9 mouse cellular contexts compared by ENCODE assay signal in genomic region chr12:103064944-103065343, GRCm38 (mm10).
DNase-seq lines count a peak whose midpoint lies in the region; ATAC-seq and TF ChIP-seq lines count a peak whose summit lies in the region.
"Had no signal": no experiment of that assay in that cellular context is flagged by ENCODE, and none has a peak within 500 bp of the region (broad histone marks: within the 10 kb centered on the region; RNA-seq: fewer than 3 reads in every experiment).

No protein-coding gene starts in this region.

- DNase-seq in left cerebral cortex, adult 2 months (ENCODE audit: extremely low spot score in 1 of 2, low spot score in 2 of 2): no peak
- DNase-seq in left cerebral cortex, adult 18-20 months (ENCODE audit: low spot score in 2 of 2): no peak
- DNase-seq in MEL-GATA-1-ER (ENCODE audit: extremely low read depth, low read depth): peak; percentile 47
- DNase-seq in induced T-regulatory cell, adult 2 months (ENCODE audit: low read depth): peak; percentile 61
- DNase-seq in right cerebral cortex, postnatal 25 days: no peak
- no peak for DNase-seq in layer of hippocampus, adult 9-10 months (ENCODE audit: low spot score)

- no peak overlapping the region for H3K27ac ChIP-seq in left cerebral cortex, adult 2 months
- H3K27ac ChIP-seq in cortical plate, adult 2 months (ENCODE audit: insufficient read depth, low read length): no peak overlapping the region
- H3K27ac ChIP-seq: liver, embryonic 15.5 days had no signal

- TF ChIP-seq POLR2A in cortical plate, adult 2 months (IDR thresholded peaks at IDR 0.05; ENCODE audit: extremely low read depth, insufficient read depth, low read length): no peak

- no peak overlapping the region for H3K4me3 ChIP-seq in left cerebral cortex, adult 2 months
- H3K4me3 ChIP-seq in cortical plate, adult 2 months (ENCODE audit: insufficient read depth, low read length): no peak overlapping the region
- H3K4me3 ChIP-seq: liver, embryonic 15.5 days had no signal

- H3K4me1 ChIP-seq in cortical plate, adult 2 months (ENCODE audit: control insufficient read depth, insufficient read depth, low read length): peaks cover 5% of the 10 kb centered on the region
- H3K4me1 ChIP-seq: liver, embryonic 15.5 days had no signal

- peak; percentile 82; the same call in 1 of the 2 replicates for ATAC-seq in megakaryocyte-erythroid progenitor cell, adult 5-6 weeks (replicated peaks; ENCODE audit: low FRiP score, low TSS enrichment, poor library complexity, severe bottlenecking)

- peak; percentile 88 for TF ChIP-seq CTCF in left cerebral cortex, adult 2 months (IDR thresholded peaks at IDR 0.05)
- peak; percentile 73 for TF ChIP-seq CTCF in cortical plate, adult 2 months (IDR thresholded peaks at IDR 0.05; ENCODE audit: extremely low read depth, insufficient read depth, low read length)

- intact Hi-C loops in left cerebral cortex, adult 2 months (cut with DNase I): loop anchor here (1.0 to 10.0 kb wide), 3 partner anchors 118 to 310 kb away; partner anchors contain the start of genes Gm20604, Gm28051, Gon7 and Ubr7

Comparison
In these comparisons a context has a peak if more than half of its experiments do, and no peak if none do; other contexts are left out.
1. DNase-seq: peak in MEL-GATA-1-ER (single experiment) and induced T-regulatory cell, adult 2 months (single experiment); none in left cerebral cortex, adult 2 months (0 of 2), left cerebral cortex, adult 18-20 months (0 of 2), right cerebral cortex, postnatal 25 days (single experiment) and layer of hippocampus, adult 9-10 months (single experiment).